Comparison of ENCODE assay signal across 10 mouse cellular contexts in the genomic region with DNA sequence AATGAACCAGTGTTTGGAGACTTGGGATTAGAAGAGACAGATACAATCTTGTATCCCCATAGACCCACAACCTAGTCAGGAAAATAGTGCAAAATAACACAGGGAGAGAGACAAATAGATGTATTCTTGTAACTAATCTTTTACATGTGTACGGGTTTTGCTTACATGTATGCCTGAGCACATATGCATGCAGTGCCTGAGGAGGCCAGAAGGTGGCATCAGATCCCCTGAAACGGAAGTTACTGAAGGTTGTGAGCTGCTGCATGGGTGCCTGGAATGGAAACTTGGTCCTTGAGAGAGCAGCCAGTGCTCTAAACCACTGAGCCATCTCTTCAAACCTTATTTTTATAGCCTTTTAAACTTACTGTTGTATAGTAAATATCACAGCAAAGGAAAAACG. TPM values are rescaled to one million over a fixed set of nuclear protein-coding genes. Genes with fewer than 3 reads are reported as not detected.
A peak's percentile ranks its signal among the peaks of the same experiment; 100 is the strongest.
DNase-seq lines count a peak whose midpoint lies in the region; ATAC-seq and TF ChIP-seq lines count a peak whose summit lies in the region.
"Had no signal": no experiment of that assay in that cellular context is flagged by ENCODE, and none has a peak within 500 bp of the region (broad histone marks: within the 10 kb centered on the region; RNA-seq: fewer than 3 reads in every experiment).

No protein-coding gene starts in this region.

- no peak overlapping the region for H3K9ac ChIP-seq in intestine, postnatal 0 days (ENCODE audit: low read depth, low read length)
- no peak overlapping the region for H3K9ac ChIP-seq in intestine, embryonic 15.5 days
- H3K9ac ChIP-seq in ES-Bruce4 (ENCODE audit: low read depth, poor library complexity, severe bottlenecking), result no peak overlapping the region
- H3K9ac ChIP-seq: heart, embryonic 12.5 days; limb, embryonic 15.5 days had no signal

- H3K27ac ChIP-seq in intestine, postnatal 0 days (ENCODE audit: low read depth, low read length), result no peak overlapping the region
- no peak overlapping the region for H3K27ac ChIP-seq in intestine, embryonic 15.5 days
- H3K27ac ChIP-seq in ES-Bruce4 (ENCODE audit: insufficient read depth, low read length), result no peak overlapping the region
- H3K27ac ChIP-seq: limb, embryonic 15.5 days had no signal

- no peak overlapping the region for H3K4me2 ChIP-seq in intestine, postnatal 0 days (replicated peaks; ENCODE audit: low read depth)
- no peak overlapping the region for H3K4me2 ChIP-seq in intestine, embryonic 15.5 days (replicated peaks)
- H3K4me2 ChIP-seq: heart, embryonic 12.5 days; limb, embryonic 15.5 days had no signal

- H3K27me3 ChIP-seq in intestine, postnatal 0 days (replicated peaks; ENCODE audit: control insufficient read depth, insufficient read depth, low read length), result no peaks in the 10 kb centered on the region
- H3K27me3 ChIP-seq in intestine, embryonic 15.5 days (replicated peaks), result no peaks in the 10 kb centered on the region
- H3K27me3 ChIP-seq in ES-Bruce4 (ENCODE audit: control insufficient read depth, insufficient read depth, low read length, poor library complexity, severe bottlenecking), result no peaks in the 10 kb centered on the region
- H3K27me3 ChIP-seq: heart, embryonic 12.5 days; limb, embryonic 15.5 days had no signal

- no peak for TF ChIP-seq EP300 in ES-Bruce4 (IDR thresholded peaks at IDR 0.05; ENCODE audit: insufficient read depth, low read depth, low read length)

- no peak for TF ChIP-seq POLR2A in ES-Bruce4 (IDR thresholded peaks at IDR 0.05; ENCODE audit: insufficient read depth, low read length)

- DNase-seq in 3T3-L1 (ENCODE audit: low read depth, low spot score), result peak; percentile 53
- DNase-seq in kidney, postnatal 36 days, result peak; percentile 15 to 46
- DNase-seq in frontal cortex, adult 2 months (ENCODE audit: extremely low spot score in 1 of 2, low spot score in 1 of 2), result no peak
- no peak for DNase-seq in adrenal gland, postnatal 4 days (ENCODE audit: low spot score in 2 of 2)
- DNase-seq in spleen, postnatal 36 days (ENCODE audit: low spot score in 2 of 2), result no peak

- no peak for ATAC-seq in intestine, postnatal 0 days
- ATAC-seq in intestine, embryonic 15.5 days, result no peak

- H3K4me3 ChIP-seq in intestine, postnatal 0 days (ENCODE audit: low read depth, low read length), result no peak overlapping the region
- H3K4me3 ChIP-seq in intestine, embryonic 15.5 days (replicated peaks), result no peak overlapping the region
- H3K4me3 ChIP-seq in ES-Bruce4 (ENCODE audit: low read depth, low read length), result no peak overlapping the region
- H3K4me3 ChIP-seq: heart, embryonic 12.5 days; limb, embryonic 15.5 days had no signal

- H3K36me3 ChIP-seq in intestine, postnatal 0 days (ENCODE audit: control insufficient read depth, insufficient read depth), result peaks cover 7% of the 10 kb centered on the region
- H3K36me3 ChIP-seq in intestine, embryonic 15.5 days, result 0 out of 2 replicates have a peak, but pooled peaks cover 3% of the 10 kb centered on the region
- no peaks in the 10 kb centered on the region for H3K36me3 ChIP-seq in ES-Bruce4 (ENCODE audit: control insufficient read depth, insufficient read depth, low read length, poor library complexity, severe bottlenecking)

- no peaks in the 10 kb centered on the region for H3K9me3 ChIP-seq in intestine, postnatal 0 days (ENCODE audit: control insufficient read depth)
- H3K9me3 ChIP-seq in intestine, embryonic 15.5 days, result no peaks in the 10 kb centered on the region
- no peaks in the 10 kb centered on the region for H3K9me3 ChIP-seq in ES-Bruce4 (replicated peaks; ENCODE audit: control insufficient read depth, insufficient read depth, low read length, poor library complexity, severe bottlenecking)
- H3K9me3 ChIP-seq: heart, embryonic 12.5 days; limb, embryonic 15.5 days had no signal

- WGBS in intestine, postnatal 0 days, result 79% methylated on average over 3 of the region's 3 CpGs
- 81% methylated on average over 3 of the region's 3 CpGs for WGBS in intestine, embryonic 15.5 days

- H3K4me1 ChIP-seq in intestine, postnatal 0 days (replicated peaks; ENCODE audit: control insufficient read depth, insufficient read depth, low read length), result no peaks in the 10 kb centered on the region
- H3K4me1 ChIP-seq in intestine, embryonic 15.5 days (replicated peaks), result no peaks in the 10 kb centered on the region
- no peaks in the 10 kb centered on the region for H3K4me1 ChIP-seq in ES-Bruce4 (ENCODE audit: control insufficient read depth, insufficient read depth, low read length)
- H3K4me1 ChIP-seq: limb, embryonic 15.5 days had no signal

- TF ChIP-seq CTCF in intestine, postnatal 0 days (IDR thresholded peaks at IDR 0.05; ENCODE audit: low read depth), result peak; percentile 61
- TF ChIP-seq CTCF in ES-Bruce4 (IDR thresholded peaks at IDR 0.05; ENCODE audit: low read depth, low read length), result peak; percentile 66

RNA-seq across cellular contexts. Expression of a gene that starts 12.6 kb away (rescaled TPM):
- polyA plus RNA-seq in intestine, postnatal 0 days (2015; fragmentation: Nextera tagmentation; extraction: Ambion mirVana), result 3.4 and 3.5 TPM in 2 replicates
- polyA plus RNA-seq in intestine, embryonic 15.5 days (2015; fragmentation: Nextera tagmentation; extraction: Ambion mirVana), result 10.6 TPM in 2 replicates
- polyA plus RNA-seq in ES-Bruce4 (2011; ENCODE audit: insufficient read depth, insufficient read length, low read depth, missing spikeins), result 5.8 and 8.2 TPM in 2 replicates
- polyA plus RNA-seq in frontal cortex, adult 2 months (2012; rRNA removed), result 30.1 and 30.8 TPM in 2 replicates
- 10 to 100 TPM; 15.5 to 18.1 TPM for total RNA-seq in adrenal gland, postnatal 4 days (2021)

RNA-seq across cellular contexts. Expression of a gene that starts 22.5 kb away (rescaled TPM):
- 5.3 and 6.0 TPM in 2 replicates for polyA plus RNA-seq in intestine, postnatal 0 days (2015; fragmentation: Nextera tagmentation; extraction: Ambion mirVana)
- 28.6 and 29.0 TPM in 2 replicates for polyA plus RNA-seq in intestine, embryonic 15.5 days (2015; fragmentation: Nextera tagmentation; extraction: Ambion mirVana)
- 57.1 and 64.2 TPM in 2 replicates for polyA plus RNA-seq in ES-Bruce4 (2011; ENCODE audit: insufficient read depth, insufficient read length, low read depth, missing spikeins)
- 27.8 and 29.3 TPM in 2 replicates for polyA plus RNA-seq in frontal cortex, adult 2 months (2012; rRNA removed)
- 10 to 100 TPM; 24.3 to 29.1 TPM for total RNA-seq in adrenal gland, postnatal 4 days (2021)

RNA-seq across cellular contexts. Expression of a gene that starts 30.3 kb away (rescaled TPM):
- not detected in 2 replicates for polyA plus RNA-seq in intestine, postnatal 0 days (2015; fragmentation: Nextera tagmentation; extraction: Ambion mirVana)
- 0.04 and 0.09 TPM in 2 replicates for polyA plus RNA-seq in intestine, embryonic 15.5 days (2015; fragmentation: Nextera tagmentation; extraction: Ambion mirVana)
- 0.15 TPM in 1 of 2 replicates, not detected in the other for polyA plus RNA-seq in ES-Bruce4 (2011; ENCODE audit: insufficient read depth, insufficient read length, low read depth, missing spikeins)
- polyA plus RNA-seq in frontal cortex, adult 2 months (2012; rRNA removed), result 0.11 and 0.20 TPM in 2 replicates
- total RNA-seq in adrenal gland, postnatal 4 days (2021), result under 1 TPM; 0.14 to 0.25 TPM

RNA-seq across cellular contexts. Expression of a gene that starts 51.2 kb away (rescaled TPM):
- polyA plus RNA-seq in intestine, postnatal 0 days (2015; fragmentation: Nextera tagmentation; extraction: Ambion mirVana), result 17.6 and 19.0 TPM in 2 replicates
- 24.5 and 25.6 TPM in 2 replicates for polyA plus RNA-seq in intestine, embryonic 15.5 days (2015; fragmentation: Nextera tagmentation; extraction: Ambion mirVana)
- polyA plus RNA-seq in ES-Bruce4 (2011; ENCODE audit: insufficient read depth, insufficient read length, low read depth, missing spikeins), result 43.8 and 46.5 TPM in 2 replicates
- polyA plus RNA-seq in frontal cortex, adult 2 months (2012; rRNA removed), result 14.9 and 16.8 TPM in 2 replicates
- total RNA-seq in adrenal gland, postnatal 4 days (2021), result 10 to 100 TPM; 26.8 to 28.5 TPM

Comparison
In these comparisons a context has a peak if more than half of its experiments do, and no peak if none do; other contexts are left out.
1. DNase-seq: peak in 3T3-L1 (single experiment) and kidney, postnatal 36 days (2 of 2); none in frontal cortex, adult 2 months (0 of 2), adrenal gland, postnatal 4 days (0 of 2) and spleen, postnatal 36 days (0 of 2).